Mouse (Mus musculus) embryonic fibroblast, embryonic 13.5 days (primary cell): Measurements from ENCODE around the gene Rangap1.

Source experiments
- CTCF ChIP-seq: IDR thresholded peaks from 2 replicates; pipeline ENCODE4 v1.5.1; 2011; ENCODE audit warnings: mild to moderate bottlenecking, control low read depth, low read length, moderate library complexity, borderline replicate concordance; ENCODE audit not compliant: insufficient read depth
- POLR2A ChIP-seq: IDR thresholded peaks from 2 replicates; pipeline ENCODE4 v1.6.1; 2011; ENCODE audit warnings: low read depth, mild to moderate bottlenecking, control low read depth, low read length, moderate library complexity

DNA sequence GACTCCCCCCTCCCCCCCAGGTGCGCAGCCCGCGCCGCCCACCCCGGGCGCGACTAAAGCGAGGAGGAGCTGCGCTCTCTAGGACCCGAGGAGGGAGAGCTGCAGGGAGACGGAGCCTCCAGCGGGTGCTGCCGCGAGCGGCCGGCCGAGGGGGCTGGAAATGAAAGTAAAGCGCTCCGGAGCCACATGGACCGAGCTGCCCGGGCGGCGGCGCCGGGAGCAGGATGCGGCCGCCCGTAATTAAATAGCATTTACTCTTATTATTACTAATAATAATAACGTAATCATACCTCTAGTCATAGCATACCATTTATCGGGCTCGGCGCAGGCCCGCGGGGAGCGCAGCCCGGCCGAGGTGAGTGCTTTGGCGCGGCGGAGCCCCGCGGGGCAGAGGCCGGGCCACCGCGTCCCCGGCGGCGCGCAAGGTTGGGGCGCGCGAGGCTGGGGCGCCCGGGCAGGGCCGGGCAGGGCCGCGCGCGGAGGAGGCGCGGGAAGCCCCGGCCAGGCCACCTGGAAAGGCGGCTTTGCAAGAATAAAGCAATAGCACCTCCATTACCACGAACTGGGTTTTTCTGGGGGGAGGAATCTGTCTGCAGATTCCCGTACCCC, at the start of gene Rangap1, which contains the start of gene Zc3h7b:
- peak; percentile 76 for TF ChIP-seq POLR2A
- no peak for TF ChIP-seq CTCF
